Mouse (Mus musculus) adrenal gland, postnatal 4 days (tissue): ENCODE data around the gene St13. TPM values are rescaled to one million over a fixed set of nuclear protein-coding genes. Genes with fewer than 3 reads are reported as not detected.
A peak's percentile ranks its signal among the peaks of the same experiment; 100 is the strongest.

Experiments used
- DNase-seq, 2 experiments: peaks; one replicate each; pipeline ENCODE4 v3.0.0; 2021 to 2022; ENCODE audit warnings: low spot score in 2 of 2, mixed read lengths in 2 of 2
- total RNA-seq, 2 experiments: library from RNA; stranded (reverse); gene quantifications; 2 replicates each; pipeline ENCODE4 v1.2.3; 2021

The St13 gene
- total RNA-seq, 2 experiments from 2014 or later = 157 to 177 TPM

DNA sequence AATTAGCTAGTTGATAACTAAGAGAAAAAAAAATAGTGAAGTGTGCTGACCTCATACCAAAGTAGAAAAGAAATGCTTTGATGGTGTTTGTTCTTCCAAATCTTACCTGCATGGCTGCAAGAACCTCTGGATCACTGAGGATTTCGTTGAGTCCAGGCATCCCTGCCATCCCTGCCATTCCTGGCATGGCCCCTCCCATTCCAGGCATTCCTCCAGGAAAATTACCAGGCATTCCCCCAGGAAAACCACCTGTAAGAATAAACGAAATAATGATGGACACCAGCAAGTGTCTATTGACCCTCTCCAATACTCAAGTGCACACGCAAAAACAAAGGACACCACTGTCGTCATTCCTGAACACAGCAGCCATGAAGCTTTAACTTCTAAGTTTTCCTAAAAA lies 33.6 kb downstream of the St13 start:
- DNase-seq = no peak

DNA sequence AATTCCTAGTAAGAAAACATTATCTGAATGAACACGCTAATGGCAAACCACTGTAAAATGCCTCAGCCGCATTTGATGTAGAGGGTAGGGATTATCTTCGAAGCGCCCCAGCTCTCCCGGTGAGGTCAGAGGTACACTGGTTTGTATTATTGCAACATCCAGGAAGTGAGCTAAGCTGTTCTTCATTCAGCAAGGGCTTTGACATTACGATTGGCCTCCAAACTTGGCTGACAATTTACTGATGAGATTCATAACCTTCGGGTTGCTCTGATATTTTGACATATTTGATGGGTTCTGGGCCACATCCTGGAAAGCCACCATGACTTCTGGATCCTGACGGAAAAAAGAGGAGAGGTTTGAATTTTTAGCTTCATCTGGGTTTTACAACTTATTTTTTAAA lies 34.6 kb downstream of the St13 start:
- no peak for DNase-seq

DNA sequence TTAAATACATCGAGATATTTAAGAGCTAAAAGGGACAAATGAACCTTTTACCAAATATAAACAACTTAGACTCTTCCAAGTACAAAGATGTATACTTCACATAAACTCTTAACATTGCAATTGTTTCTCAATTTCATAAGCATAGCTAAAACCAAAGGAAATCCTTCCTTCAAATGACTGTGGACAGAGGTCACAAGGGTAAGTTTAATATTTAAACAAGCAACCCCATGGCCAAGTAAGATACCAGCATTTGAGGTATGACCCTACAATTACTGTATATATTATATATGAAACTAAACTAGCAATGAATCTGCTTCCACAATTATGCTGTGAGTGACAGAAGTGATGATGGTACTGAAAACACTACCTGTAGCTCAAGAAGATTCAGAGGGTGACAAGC lies 35.6 kb downstream of the St13 start:
- no peak for DNase-seq

DNA sequence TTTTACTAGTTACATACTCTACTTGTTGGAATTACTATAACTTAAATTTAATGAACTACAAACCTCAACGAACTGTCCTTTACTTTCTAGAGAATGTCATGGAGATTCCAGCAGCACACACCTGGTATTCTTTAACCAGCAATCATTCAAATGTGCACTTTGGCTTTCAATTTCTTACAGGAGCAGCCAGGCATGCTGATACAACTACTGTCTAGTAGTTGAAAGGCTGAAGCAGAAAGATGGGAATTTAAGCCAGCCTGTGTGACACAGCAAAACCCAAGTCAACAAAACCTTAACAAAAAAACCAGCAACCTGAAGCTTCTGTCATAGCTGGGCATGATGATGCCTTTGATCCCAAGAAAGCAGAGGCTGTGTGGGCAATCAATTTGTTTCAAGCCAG lies 37.4 kb downstream of the St13 start:
- DNase-seq = no peak

DNA sequence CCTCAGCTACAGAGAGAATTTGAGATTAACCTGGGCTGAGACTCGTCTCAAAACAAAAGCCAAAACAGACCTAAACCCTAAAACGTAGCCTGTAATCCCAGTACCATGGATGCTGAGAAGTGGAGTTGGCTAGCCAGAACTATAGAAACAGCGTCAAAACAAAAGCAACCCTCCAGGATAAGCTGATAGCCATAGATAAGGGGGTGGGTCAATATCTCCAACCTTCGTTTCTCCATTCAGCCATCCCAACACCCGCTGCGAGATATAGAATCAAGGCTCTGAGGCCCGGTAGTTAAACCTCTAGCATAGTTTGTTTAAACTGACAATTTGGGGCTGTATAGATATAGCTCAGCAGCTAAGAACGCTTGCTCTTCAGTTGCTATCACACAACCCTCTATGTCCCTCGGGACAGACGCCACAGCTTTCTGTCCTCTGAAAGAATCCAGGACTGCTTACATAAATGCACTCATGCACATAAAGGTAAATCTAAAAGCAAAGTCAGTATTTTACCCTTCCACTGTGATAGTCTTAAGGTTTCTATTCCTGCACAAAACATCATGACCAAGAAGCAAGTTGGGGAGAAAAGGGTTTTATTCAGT lies 38.4 kb downstream of the St13 start:
- no peak for DNase-seq

DNA sequence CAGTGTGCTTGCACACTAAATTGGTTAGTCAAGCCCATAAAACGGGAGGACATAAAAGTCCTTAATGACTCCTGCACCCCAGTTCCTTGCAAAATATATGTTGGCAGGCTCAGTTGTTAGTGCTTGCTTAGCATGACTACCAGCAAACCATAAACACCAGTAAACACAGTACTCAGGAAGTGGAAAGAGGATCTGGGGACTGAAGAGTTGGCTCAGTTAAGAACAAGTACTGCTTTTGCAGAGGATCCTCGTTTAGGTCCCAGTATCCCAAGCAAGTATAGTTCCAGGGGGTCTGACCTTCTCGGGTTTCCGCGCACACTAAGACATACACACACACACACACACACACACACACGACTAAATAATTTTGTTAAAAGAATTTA lies 38.9 kb downstream of the St13 start:
- no peak for DNase-seq

DNA sequence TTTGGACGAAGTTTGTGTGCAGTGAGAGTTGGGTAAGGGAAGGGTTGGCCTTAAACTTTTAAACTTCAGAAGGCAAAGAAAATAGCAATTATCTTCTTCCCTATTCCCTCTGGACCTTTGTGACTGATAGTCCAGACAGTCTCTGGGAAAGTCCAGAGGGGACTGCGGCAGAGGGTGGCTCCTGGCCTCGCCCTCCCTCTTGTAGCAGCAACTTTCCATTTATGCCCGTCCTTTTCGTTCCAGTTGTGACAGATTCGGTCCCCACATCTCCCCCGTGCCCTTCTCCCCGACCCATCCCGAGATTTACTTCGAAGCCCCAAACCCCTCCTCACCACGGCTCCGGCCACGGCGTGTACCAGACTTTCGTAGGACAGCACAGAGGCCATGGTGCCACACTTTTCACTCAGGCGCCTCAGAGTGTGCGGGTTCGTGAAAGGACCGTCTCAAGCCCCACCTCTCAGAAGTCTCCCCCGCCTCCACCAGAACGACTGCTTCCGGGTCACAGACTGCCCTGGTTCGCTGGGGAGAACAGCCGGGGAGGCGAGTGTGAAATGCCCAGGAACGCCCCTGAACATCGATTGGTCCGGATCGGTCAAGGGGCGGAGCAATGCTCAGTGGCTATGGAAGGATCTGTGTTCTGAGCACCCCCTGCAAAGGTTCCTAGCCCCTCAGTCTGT lies 39.4 kb downstream of the St13 start, which contains the start of gene Slc25a17:
Slc25a17 (minus strand) TSS at position 468 of the 677 bp plus-strand sequence.
- peak; percentile 81 to 94 for DNase-seq

DNA sequence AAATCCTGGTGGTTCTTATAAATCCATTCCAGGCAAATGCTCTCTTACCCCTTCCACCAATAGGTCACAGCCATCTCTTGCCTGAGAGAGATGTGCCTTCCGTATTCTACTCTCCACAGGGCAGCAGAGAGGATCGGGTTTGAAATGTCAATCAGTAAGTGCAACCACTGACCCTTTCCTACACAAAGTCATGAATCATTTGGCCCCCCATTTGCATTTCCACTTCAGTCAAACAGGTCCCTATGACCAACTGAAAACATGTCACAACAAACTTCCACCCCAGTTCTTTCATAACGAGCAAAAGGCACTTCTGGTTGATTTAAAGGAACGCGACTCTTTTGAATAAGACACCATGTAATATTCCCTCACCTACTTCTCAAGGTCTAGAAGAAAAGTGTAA lies 40.5 kb downstream of the St13 start:
- no peak for DNase-seq

DNA sequence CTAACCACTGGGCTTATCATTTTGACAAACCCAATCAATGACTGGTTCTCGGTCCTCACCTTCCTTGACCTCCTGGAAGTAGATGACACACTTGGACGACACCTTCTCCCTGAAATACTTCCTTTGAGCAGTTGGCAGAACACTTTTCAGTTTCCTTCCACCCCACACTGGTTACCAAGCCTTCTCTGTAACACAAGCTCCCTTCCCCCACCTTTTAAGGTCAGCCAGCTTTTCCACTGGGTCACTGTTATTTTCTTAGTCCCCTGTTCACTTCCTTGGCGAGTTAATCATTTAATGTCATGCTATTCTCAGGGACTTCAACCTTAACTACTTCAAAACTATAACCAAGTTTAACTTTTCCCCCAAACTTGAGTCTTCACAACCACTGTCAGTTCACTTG lies 40.9 kb downstream of the St13 start:
- no peak for DNase-seq

DNA sequence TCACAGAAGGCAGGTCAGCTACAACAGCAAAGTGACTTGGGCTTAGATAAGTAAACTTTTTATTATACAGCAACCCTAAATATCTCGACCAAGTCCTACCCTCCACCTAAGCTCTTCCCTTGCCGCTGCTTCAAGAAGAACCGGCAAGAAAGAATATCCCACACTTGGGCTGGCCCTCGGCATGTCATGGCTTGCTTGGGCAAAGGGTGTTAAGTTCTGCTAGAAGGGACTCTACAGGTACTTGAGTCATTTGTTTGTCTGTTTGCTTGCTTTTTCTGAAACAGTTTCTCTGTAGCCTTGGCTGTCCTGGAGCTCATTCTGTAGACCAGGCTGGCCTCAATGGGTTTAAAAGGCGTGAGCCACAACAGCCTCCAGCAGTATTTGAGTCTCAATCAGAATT lies 42.9 kb downstream of the St13 start:
- DNase-seq = no peak

DNA sequence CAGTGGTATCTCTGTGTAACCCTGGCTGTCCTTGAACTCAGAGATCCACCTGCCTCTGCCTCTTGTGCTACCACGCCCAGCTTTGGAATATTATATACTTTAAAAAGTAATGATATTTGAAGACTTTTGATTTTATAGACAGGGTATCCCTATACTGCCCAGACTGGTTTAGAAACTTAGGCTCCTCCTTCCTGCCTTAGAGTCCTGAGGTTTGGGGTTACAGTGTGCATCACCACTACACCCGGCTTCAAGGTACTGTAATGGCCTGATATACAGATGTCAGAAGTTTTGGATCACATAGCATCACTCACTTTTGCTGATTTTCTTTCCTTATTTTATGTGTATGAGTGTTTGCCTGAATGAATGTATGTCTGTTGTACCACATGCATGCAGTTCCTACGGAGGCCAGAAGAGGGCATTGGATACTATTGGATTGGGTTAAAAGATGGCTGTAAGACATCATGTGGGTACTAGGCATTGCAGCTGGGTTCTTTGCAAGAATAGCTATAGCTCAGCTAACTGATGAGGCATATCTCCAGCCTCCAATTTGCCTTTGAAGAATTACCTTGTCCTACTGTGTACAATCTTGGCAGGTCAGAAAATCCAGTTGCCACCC lies 44.6 kb downstream of the St13 start:
- DNase-seq = peak in 1 of 2 experiments; percentile 37

DNA sequence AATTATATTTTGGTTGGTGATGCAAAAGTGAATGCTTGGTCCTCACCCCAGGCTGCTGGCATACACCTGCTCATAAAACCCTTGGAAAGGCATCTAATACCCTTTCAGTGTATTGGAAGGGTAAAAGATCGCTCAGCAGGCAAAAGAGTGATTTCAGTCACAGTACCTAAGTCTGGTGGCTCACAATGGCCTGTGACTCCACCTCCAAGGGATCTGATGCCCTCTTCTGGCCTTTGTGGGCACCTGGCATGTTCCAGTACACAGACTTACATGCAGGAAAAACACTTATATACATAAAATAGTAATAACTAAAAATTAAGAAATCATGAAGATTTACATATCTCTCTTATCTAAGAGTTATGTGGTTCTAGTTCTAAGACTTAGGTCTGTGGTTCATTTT lies 47.2 kb downstream of the St13 start:
- no peak for DNase-seq

DNA sequence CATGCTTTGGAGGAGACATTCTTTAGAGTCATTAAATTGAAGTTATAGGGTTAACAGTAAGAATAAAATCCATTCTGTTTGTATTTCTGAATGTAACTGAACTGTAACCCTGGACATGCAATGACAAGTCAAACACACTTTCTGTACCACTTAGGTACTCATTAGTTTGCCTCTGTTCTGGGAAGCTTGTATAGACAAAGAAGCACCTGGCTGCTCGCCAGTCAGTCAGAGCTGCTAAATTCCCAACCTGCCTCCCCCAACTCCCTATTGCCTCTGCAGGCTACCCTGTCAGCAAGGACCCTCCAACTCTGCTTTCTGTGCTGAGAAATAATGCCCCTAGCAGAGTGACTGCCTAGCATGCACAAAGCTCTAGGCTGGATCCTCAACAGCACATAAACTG lies 49.5 kb downstream of the St13 start:
- DNase-seq = no peak

DNA sequence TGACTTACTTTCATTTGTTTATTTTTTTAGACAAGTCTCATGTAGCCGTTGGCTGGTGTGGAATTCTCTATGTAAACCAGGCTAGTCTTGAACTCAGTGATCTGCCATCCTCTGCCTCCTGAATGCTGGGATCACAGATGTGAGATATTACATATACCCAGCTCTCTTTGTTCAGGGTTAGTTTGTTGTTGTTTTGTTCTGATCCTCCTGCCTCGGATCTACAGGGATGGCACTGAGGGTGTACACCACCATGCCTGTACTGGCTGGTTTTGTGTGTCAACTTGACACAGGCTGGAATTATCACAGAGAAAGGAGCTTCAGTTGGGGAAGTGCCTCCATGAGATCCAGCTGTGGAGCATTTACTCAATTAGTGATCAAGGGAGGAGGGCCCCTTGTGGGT lies 51.5 kb downstream of the St13 start:
- no peak for DNase-seq

DNA sequence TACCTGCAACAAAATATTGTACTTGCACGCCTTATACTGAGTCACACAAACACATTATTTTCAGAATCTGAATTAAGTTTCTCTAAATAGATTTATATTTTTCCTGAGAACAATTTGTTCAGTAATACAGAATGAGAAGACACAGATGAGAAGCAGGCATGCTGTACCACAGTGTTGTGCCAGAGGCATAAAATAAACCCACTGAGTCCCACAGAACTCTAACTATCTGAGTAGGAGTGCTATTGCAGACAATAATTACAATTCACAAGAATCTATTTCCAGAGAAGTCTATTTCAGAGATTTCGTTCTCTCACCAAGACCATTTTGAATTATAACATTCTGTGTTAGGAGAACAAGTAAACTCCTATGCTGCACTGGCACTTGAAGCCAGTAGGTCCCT lies 52.4 kb downstream of the St13 start:
- no peak for DNase-seq

DNA sequence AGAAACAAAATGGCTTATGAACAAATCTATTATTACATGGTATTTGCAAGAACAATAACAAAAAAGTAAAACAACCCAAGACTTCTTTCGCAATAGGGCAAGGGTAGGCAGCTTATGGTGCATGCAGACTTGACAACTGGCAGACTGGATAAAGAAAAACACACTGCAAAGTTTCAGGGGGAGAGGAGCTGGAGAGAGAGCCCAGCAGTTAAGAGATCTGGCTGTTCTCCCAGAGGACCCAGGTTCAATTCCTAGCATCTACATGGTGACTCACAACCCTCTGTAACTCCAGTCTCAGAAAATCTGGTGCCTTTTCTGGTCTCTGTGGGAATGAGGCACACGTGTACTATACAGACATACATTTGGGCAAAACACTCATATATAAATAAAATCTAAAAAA lies 58.5 kb downstream of the St13 start:
- DNase-seq = no peak

DNA sequence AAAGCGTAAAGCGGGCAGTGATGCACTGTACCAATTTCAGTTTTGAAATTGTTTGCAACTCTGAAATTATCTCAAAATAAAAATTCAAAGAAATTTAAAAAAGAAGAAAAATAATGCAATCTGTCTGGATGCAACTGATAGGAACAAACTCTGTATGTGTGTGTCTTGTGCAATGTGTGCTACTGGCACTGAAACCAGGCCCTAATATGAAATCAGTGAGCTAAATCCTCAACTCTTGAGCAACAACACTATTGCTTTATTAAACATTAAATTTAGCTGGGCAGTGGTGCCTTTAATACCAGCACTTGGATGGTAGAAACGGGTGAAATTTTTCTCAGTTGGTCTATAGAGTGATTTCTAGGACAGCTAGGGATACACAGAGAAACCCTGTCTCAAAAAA lies 60.7 kb downstream of the St13 start:
- no peak for DNase-seq

DNA sequence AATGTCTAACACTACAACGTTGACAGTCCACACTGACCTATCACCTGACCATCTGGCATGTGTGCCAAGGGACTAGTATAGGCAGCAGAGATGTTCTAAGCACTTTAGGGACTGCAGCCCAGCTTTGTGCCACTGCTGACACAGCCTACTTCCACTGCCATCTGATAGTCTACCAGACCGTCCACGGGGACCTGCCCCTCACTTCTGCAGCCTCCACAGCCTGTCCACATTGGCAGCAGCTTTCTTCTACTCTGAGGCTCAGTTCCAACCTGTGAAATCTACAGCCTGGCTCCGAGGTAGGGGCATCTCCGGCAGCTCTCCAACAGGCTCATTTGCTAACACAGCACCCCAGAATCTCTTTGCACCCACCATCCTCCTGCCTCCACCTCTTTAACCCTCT lies 63.4 kb downstream of the St13 start:
- DNase-seq = no peak

DNA sequence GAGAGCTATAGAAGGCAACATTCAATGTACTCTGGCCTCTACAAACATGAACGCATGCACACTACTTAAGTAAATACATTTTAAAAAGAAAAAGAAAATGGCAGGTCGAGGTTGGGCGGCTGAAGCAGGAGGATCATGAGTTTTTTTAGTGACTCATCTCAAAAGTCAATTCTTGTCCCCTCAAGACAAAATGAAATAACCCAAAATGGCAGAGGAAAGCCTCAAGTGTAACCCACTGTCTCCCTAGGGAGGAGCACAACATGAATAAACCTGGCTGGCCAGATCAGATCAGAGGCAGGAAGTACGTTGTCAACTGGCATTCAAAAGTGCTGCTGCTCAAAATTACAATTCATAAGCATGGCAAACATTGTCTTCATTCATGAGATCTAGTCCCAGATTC lies 67.4 kb downstream of the St13 start:
- DNase-seq = no peak

DNA sequence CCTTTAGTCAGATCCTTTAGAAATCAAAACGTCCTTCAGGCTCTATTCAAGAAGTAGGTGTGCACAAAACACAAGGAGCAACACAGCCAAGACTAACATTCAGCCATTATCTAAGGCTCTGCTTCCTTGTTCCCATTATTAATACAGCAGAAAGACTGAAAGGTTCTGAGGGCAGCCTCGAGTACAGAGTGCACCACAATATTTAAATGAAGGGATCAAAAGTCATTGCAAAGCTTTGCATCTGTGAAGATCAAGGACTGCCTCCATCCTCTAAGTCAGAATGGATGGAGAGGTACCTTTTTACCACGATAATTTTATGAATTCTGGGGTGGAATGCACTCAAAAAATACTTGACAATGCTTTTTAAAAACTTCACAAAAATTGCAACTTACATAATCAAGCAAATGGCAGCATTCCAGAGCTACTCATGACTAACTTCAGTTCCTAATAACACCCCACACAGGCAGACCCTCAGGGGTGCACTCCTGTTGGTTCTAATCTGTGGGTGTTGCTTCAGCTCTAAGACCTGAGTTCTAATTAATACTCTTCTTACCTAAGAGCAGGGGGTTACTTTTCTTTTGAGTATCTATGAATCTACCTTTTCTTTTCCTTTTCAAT lies 69.0 kb downstream of the St13 start:
- no peak for DNase-seq

DNA sequence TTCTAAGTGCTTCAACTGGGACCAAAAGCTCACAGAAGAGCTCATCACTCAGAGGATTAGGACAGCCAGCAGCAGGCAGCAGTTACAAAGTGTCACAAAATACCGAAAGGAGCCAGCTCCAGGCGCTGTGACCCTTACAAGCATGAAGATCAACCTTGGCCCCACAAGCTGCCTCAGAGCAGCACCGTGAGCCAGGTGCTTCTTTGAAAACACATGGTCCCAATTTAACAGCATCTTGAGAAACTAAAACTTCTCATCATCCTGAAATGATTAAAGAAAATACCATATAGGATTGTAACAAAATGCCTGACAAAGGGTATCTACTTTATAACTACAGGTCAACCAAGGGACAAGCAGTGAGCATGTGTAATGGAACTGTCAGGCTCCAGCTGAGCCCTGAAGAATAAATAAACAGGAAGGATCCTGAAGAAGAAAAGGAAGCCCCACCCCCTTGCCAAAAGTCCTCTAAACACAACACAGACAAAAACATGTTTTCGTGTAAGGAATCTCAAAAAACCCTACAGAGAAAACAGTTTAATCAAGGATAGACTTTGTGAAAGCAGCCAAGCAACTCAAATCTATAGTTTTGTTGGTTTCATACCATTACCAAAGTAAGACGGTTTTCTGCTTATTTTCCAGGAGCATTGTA lies 70.0 kb downstream of the St13 start:
- no peak for DNase-seq

DNA sequence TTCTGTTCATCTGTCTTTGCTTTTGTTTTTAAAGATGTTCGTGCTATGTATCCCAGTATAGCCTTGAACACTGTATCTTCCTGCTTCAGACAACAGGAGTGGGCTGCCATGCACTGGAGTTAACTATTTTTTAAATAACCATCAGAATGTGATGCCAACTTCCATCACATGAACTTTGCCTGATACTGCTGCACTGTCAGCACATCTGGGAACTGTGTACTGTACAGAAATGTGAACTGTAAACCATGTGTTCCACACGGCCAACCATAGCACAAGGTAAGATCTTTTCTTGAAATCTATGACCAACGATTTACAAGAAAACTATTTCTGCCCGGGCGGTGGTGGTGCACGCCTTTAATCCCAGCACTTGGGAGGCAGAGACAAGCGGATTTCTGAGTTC lies 72.4 kb downstream of the St13 start:
- DNase-seq = no peak
